9 mouse cellular contexts compared by ENCODE assay signal in the genomic region with DNA sequence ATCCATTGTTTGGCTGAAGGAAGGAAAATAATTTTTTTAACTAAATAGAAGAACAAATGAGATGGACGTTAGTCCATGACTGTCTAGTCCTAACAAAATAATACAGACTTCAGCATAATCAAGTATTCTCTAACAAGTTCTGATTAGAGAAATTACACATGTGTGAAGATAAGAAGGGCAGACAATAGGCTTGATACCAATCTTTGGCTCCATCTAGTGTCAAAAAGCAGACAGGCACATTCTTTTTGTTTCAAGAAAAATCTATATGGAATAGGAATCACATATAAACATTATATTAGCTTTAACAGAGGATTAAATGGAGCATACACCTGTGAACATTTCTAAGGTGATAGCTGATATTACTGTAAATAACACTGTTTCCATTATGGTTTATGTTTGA.
DNase-seq lines count a peak whose midpoint lies in the region; ATAC-seq and TF ChIP-seq lines count a peak whose summit lies in the region.
"Had no signal": no experiment of that assay in that cellular context is flagged by ENCODE, and none has a peak within 500 bp of the region (broad histone marks: within the 10 kb centered on the region; RNA-seq: fewer than 3 reads in every experiment).

No protein-coding gene starts in this region.

- no peak for DNase-seq in cerebellum, adult 2 months
- DNase-seq in cerebellum, postnatal 14 days = no peak
- DNase-seq in layer of hippocampus, adult 2 months (ENCODE audit: low spot score in 2 of 2) = no peak
- no peak for DNase-seq in layer of hippocampus, adult 9-11 months
- DNase-seq in MEL (ENCODE audit: low read depth, low spot score) = no peak
- DNase-seq in MN1 (ENCODE audit: low spot score) = no peak
- DNase-seq: heart, postnatal 14 days had no signal

- no peak for TF ChIP-seq POLR2A in cerebellum, adult 2 months (IDR thresholded peaks at IDR 0.05; ENCODE audit: borderline replicate concordance, insufficient read depth, low read length)
- no peak for TF ChIP-seq POLR2A in MEL (IDR thresholded peaks at IDR 0.05; ENCODE audit: control insufficient read depth in 1 of 2, insufficient read depth in 1 of 2, low read depth in 1 of 2, low read length in 2 of 2, poor library complexity in 1 of 2)

- H3K27ac ChIP-seq in cerebellum, adult 2 months (ENCODE audit: insufficient read depth, low read length) = no peak overlapping the region
- no peak overlapping the region for H3K27ac ChIP-seq in layer of hippocampus, adult 2 months
- no peak overlapping the region for H3K27ac ChIP-seq in MEL (ENCODE audit: control insufficient read depth, low read depth, low read length)

- no peaks in the 10 kb centered on the region for H3K9me3 ChIP-seq in MEL (replicated peaks; ENCODE audit: insufficient read depth, low read length)

- 0 out of 2 replicates have a peak, but pooled peaks have one; percentile 50 for ATAC-seq in monocyte, adult 5-6 weeks (replicated peaks; ENCODE audit: insufficient number of reproducible peaks, low FRiP score, low TSS enrichment, poor library complexity, severe bottlenecking)
- no peak for ATAC-seq in frontal cortex, adult (ENCODE audit: low TSS enrichment)

- H3K4me3 ChIP-seq in cerebellum, adult 2 months (replicated peaks; ENCODE audit: insufficient read depth, low read depth, low read length) = no peak overlapping the region
- H3K4me3 ChIP-seq in layer of hippocampus, adult 2 months = no peak overlapping the region
- H3K4me3 ChIP-seq in MEL (ENCODE audit: control insufficient read depth in 1 of 2, insufficient read depth in 1 of 2, low read depth in 2 of 2, low read length in 2 of 2) = no peak overlapping the region

- no peak for TF ChIP-seq EP300 in MEL (IDR thresholded peaks at IDR 0.05; ENCODE audit: low read depth in 1 of 2, low read length in 2 of 2)

- H3K27me3 ChIP-seq in cerebellum, adult 2 months (ENCODE audit: control insufficient read depth, insufficient read depth, low read length) = no peaks in the 10 kb centered on the region
- H3K27me3 ChIP-seq in MEL (ENCODE audit: control insufficient read depth in 1 of 2, insufficient read depth in 2 of 2, low read length in 2 of 2) = no peaks in the 10 kb centered on the region

- WGBS in cerebellum, adult 2 months = 30% methylated on average over 1 of the region's 1 CpGs

- no peaks in the 10 kb centered on the region for H3K36me3 ChIP-seq in MEL (ENCODE audit: control insufficient read depth in 1 of 2, insufficient read depth in 2 of 2, low read length in 2 of 2)

- peak; percentile 19; the same call in 1 of the 2 replicates for TF ChIP-seq CTCF in cerebellum, adult 2 months (IDR thresholded peaks at IDR 0.05; ENCODE audit: borderline replicate concordance, insufficient read depth, low read depth, low read length)
- peak; percentile 88 for TF ChIP-seq CTCF in layer of hippocampus, adult 2 months (conservative IDR thresholded peaks at IDR 0.05)
- TF ChIP-seq CTCF in MEL (IDR thresholded peaks at IDR 0.05 in 2 of 3, conservative IDR thresholded peaks at IDR 0.05 in 1 of 3; ENCODE audit: control insufficient read depth in 1 of 3, insufficient read depth in 1 of 3, low read depth in 2 of 3, low read length in 3 of 3, poor library complexity in 1 of 3, severe bottlenecking in 1 of 3) = no peak; a peak in 1 of 6 replicates

- H3K79me2 ChIP-seq in MEL (ENCODE audit: control insufficient read depth, insufficient read depth, low read length, poor library complexity) = no peaks in the 10 kb centered on the region

- peak; percentile 13 for TF ChIP-seq RAD21 in MEL (IDR thresholded peaks at IDR 0.05; ENCODE audit: low read depth, low read length)

- no peak overlapping the region for H3K9ac ChIP-seq in MEL (ENCODE audit: control insufficient read depth, low read depth, low read length, poor library complexity, severe bottlenecking)

- no peaks in the 10 kb centered on the region for H3K4me1 ChIP-seq in cerebellum, adult 2 months (ENCODE audit: control insufficient read depth, insufficient read depth, low read length)
- no peaks in the 10 kb centered on the region for H3K4me1 ChIP-seq in MEL (ENCODE audit: control insufficient read depth in 1 of 2, insufficient read depth in 2 of 2, low read length in 2 of 2)

TF ChIP-seq in MEL, 35 proteins besides CTCF, POLR2A, EP300 and RAD21:
- TF ChIP-seq BHLHE40 (IDR thresholded peaks at IDR 0.05; ENCODE audit: borderline replicate concordance, low read depth, low read length) (no peak), GABPA (IDR thresholded peaks at IDR 0.05; ENCODE audit: low read depth, low read length) (no peak), MEF2A (IDR thresholded peaks at IDR 0.05; ENCODE audit: extremely low read depth, insufficient replicate concordance, low read depth, low read length, poor library complexity, severe bottlenecking) (no peak), NELFE (IDR thresholded peaks at IDR 0.05; ENCODE audit: low read depth, low read length) (no peak), HCFC1 (IDR thresholded peaks at IDR 0.05; ENCODE audit: low read depth, low read length) (no peak), ZC3H11A (IDR thresholded peaks at IDR 0.05; ENCODE audit: low read depth, low read length) (no peak), ETS1 (IDR thresholded peaks at IDR 0.05; ENCODE audit: low read depth, low read length) (no peak), GATA1 (IDR thresholded peaks at IDR 0.05; ENCODE audit: low read depth, low read length) (no peak), JUND (IDR thresholded peaks at IDR 0.05; ENCODE audit: low read depth, low read length) (no peak), SMC3 (IDR thresholded peaks at IDR 0.05; ENCODE audit: low read depth, low read length) (no peak), MAX (IDR thresholded peaks at IDR 0.05; ENCODE audit: low read length) (no peak), POLR2AphosphoS2 (IDR thresholded peaks at IDR 0.05; ENCODE audit: low read length) (no peak)
TF ChIP-seq in MEL: peak in this region for 0.

Comparison
In these comparisons a context has a peak if more than half of its experiments do, and no peak if none do; other contexts are left out.
1. CTCF ChIP-seq: peak in cerebellum, adult 2 months (single experiment) and layer of hippocampus, adult 2 months (single experiment); none in MEL (0 of 3).